Mouse (Mus musculus): ENCODE measurements around the gene Tepp. TPM values are rescaled to one million over a fixed set of nuclear protein-coding genes. Genes with fewer than 3 reads are reported as not detected.

The Tepp gene
- 2.2 and 2.9 TPM in 2 replicates for polyA plus RNA-seq (2014; fragmentation: Nextera tagmentation; extraction: Ambion mirVana)

GRCm38 (mm10) chr8:95310342-95310970 is at the start of gene Tepp:
Gene Tepp (plus strand): TSS chr8:95310566.
- H3K36me3 ChIP-seq (replicated peaks; ENCODE audit: control insufficient read depth, insufficient read depth): no peaks in the 10 kb centered on the region
- no peak within 1 kb of the TSS for H3K4me3 ChIP-seq (replicated peaks; ENCODE audit: low read length)
- WGBS: 35% methylated on average over 6 of the region's 6 CpGs
- H3K9me3 ChIP-seq (ENCODE audit: control insufficient read depth, low read length): no peaks in the 10 kb centered on the region
- ATAC-seq (ENCODE audit: low FRiP score) (peak; percentile 57; the same call in 1 of the 2 replicates), DNase-seq (ENCODE audit: low spot score) (no peak)
- no peak within 1 kb of the TSS for H3K9ac ChIP-seq
- no peak within 1 kb of the TSS for H3K27ac ChIP-seq
- no peaks in the 10 kb centered on the region for H3K27me3 ChIP-seq (ENCODE audit: control insufficient read depth, insufficient read depth, low read length)
- H3K4me2 ChIP-seq (replicated peaks): no peak within 1 kb of the TSS
- no peaks in the 10 kb centered on the region for H3K4me1 ChIP-seq (replicated peaks; ENCODE audit: control insufficient read depth, insufficient read depth, low read length)

- Histone ChIP-seq H3K4me1 (replicated peaks; ENCODE audit: control insufficient read depth, insufficient read depth, low read length) (no peaks in the 10 kb centered on the region), H3K27ac (no peak overlapping the region), H3K36me3 (replicated peaks; ENCODE audit: control insufficient read depth, insufficient read depth) (no peaks in the 10 kb centered on the region), H3K27me3 (ENCODE audit: control insufficient read depth, insufficient read depth, low read length) (no peaks in the 10 kb centered on the region), H3K9me3 (ENCODE audit: control insufficient read depth, low read length) (no peaks in the 10 kb centered on the region), H3K4me2 (replicated peaks) (no peak overlapping the region), H3K9ac (no peak overlapping the region), H3K4me3 (replicated peaks; ENCODE audit: low read length) (no peak overlapping the region)
- 89% methylated on average over 2 of the region's 2 CpGs for WGBS
- DNase-seq (ENCODE audit: low spot score) (no peak), ATAC-seq (ENCODE audit: low FRiP score) (no peak)
These were observed 48.2 kb upstream of the Tepp start for GRCm38 (mm10) chr8:95262181-95262580.

GRCm38 (mm10) chr8:95270501-95270900 is 39.9 kb upstream of the Tepp start:
- DNase-seq (ENCODE audit: low spot score) (no peak), ATAC-seq (ENCODE audit: low FRiP score) (no peak)
- Histone ChIP-seq H3K9ac (no peak overlapping the region), H3K4me2 (replicated peaks) (no peak overlapping the region), H3K36me3 (replicated peaks; ENCODE audit: control insufficient read depth, insufficient read depth) (no peaks in the 10 kb centered on the region), H3K27me3 (ENCODE audit: control insufficient read depth, insufficient read depth, low read length) (no peaks in the 10 kb centered on the region), H3K9me3 (ENCODE audit: control insufficient read depth, low read length) (no peaks in the 10 kb centered on the region), H3K27ac (no peak overlapping the region), H3K4me1 (replicated peaks; ENCODE audit: control insufficient read depth, insufficient read depth, low read length) (no peaks in the 10 kb centered on the region), H3K4me3 (replicated peaks; ENCODE audit: low read length) (no peak overlapping the region)
- WGBS: 53% methylated on average over 12 of the region's 12 CpGs

GRCm38 (mm10) chr8:95271841-95272240 is 38.5 kb upstream of the Tepp start:
- H3K4me2 ChIP-seq (replicated peaks): no peak overlapping the region
- no peaks in the 10 kb centered on the region for H3K4me1 ChIP-seq (replicated peaks; ENCODE audit: control insufficient read depth, insufficient read depth, low read length)
- no peak overlapping the region for H3K9ac ChIP-seq
- H3K9me3 ChIP-seq (ENCODE audit: control insufficient read depth, low read length): no peaks in the 10 kb centered on the region
- H3K36me3 ChIP-seq (replicated peaks; ENCODE audit: control insufficient read depth, insufficient read depth): no peaks in the 10 kb centered on the region
- no peak overlapping the region for H3K4me3 ChIP-seq (replicated peaks; ENCODE audit: low read length)
- ATAC-seq (ENCODE audit: low FRiP score) (no peak), DNase-seq (ENCODE audit: low spot score) (no peak)
- WGBS: 32% methylated on average over 4 of the region's 4 CpGs
- H3K27ac ChIP-seq: no peak overlapping the region
- H3K27me3 ChIP-seq (ENCODE audit: control insufficient read depth, insufficient read depth, low read length): no peaks in the 10 kb centered on the region

GRCm38 (mm10) chr8:95272871-95273270 is 37.5 kb upstream of the Tepp start:
- WGBS: 23% methylated on average over 2 of the region's 2 CpGs
- Histone ChIP-seq H3K9ac (no peak overlapping the region), H3K4me3 (replicated peaks; ENCODE audit: low read length) (no peak overlapping the region), H3K4me1 (replicated peaks; ENCODE audit: control insufficient read depth, insufficient read depth, low read length) (no peaks in the 10 kb centered on the region), H3K9me3 (ENCODE audit: control insufficient read depth, low read length) (no peaks in the 10 kb centered on the region), H3K27me3 (ENCODE audit: control insufficient read depth, insufficient read depth, low read length) (no peaks in the 10 kb centered on the region), H3K27ac (no peak overlapping the region), H3K36me3 (replicated peaks; ENCODE audit: control insufficient read depth, insufficient read depth) (no peaks in the 10 kb centered on the region), H3K4me2 (replicated peaks) (no peak overlapping the region)
- ATAC-seq (ENCODE audit: low FRiP score) (no peak), DNase-seq (ENCODE audit: low spot score) (no peak)

- H3K4me3 ChIP-seq (replicated peaks; ENCODE audit: low read length): no peak overlapping the region
- no peak overlapping the region for H3K9ac ChIP-seq
- H3K4me2 ChIP-seq (replicated peaks): no peak overlapping the region
- no peak for DNase-seq (ENCODE audit: low spot score)
- no peaks in the 10 kb centered on the region for H3K27me3 ChIP-seq (ENCODE audit: control insufficient read depth, insufficient read depth, low read length)
- 58% methylated on average over 5 of the region's 5 CpGs for WGBS
- no peaks in the 10 kb centered on the region for H3K36me3 ChIP-seq (replicated peaks; ENCODE audit: control insufficient read depth, insufficient read depth)
- peaks cover 7% of the 10 kb centered on the region; the same call in 1 of the 2 replicates for H3K4me1 ChIP-seq (replicated peaks; ENCODE audit: control insufficient read depth, insufficient read depth, low read length)
- no peak overlapping the region for H3K27ac ChIP-seq
- ATAC-seq (ENCODE audit: low FRiP score): peak; percentile 68; the same call in 1 of the 2 replicates
- H3K9me3 ChIP-seq (ENCODE audit: control insufficient read depth, low read length): no peaks in the 10 kb centered on the region
These were observed 28.9 kb upstream of the Tepp start for GRCm38 (mm10) chr8:95281493-95281892.

- no peaks in the 10 kb centered on the region for H3K9me3 ChIP-seq (ENCODE audit: control insufficient read depth, low read length)
- H3K4me1 ChIP-seq (replicated peaks; ENCODE audit: control insufficient read depth, insufficient read depth, low read length): peaks cover 6% of the 10 kb centered on the region
- H3K9ac ChIP-seq: no peak overlapping the region
- DNase-seq (ENCODE audit: low spot score): no peak
- no peaks in the 10 kb centered on the region for H3K27me3 ChIP-seq (ENCODE audit: control insufficient read depth, insufficient read depth, low read length)
- 71% methylated on average over 6 of the region's 6 CpGs for WGBS
- H3K36me3 ChIP-seq (replicated peaks; ENCODE audit: control insufficient read depth, insufficient read depth): no peaks in the 10 kb centered on the region
- no peak overlapping the region for H3K4me2 ChIP-seq (replicated peaks)
- no peak for ATAC-seq (ENCODE audit: low FRiP score)
- H3K27ac ChIP-seq: no peak overlapping the region
- no peak overlapping the region for H3K4me3 ChIP-seq (replicated peaks; ENCODE audit: low read length)
These were observed 21.2 kb upstream of the Tepp start for GRCm38 (mm10) chr8:95289066-95289650.

- Histone ChIP-seq H3K4me1 (replicated peaks; ENCODE audit: control insufficient read depth, insufficient read depth, low read length) (peaks cover 7% of the 10 kb centered on the region), H3K4me2 (replicated peaks) (no peak overlapping the region), H3K27ac (no peak overlapping the region), H3K4me3 (replicated peaks; ENCODE audit: low read length) (no peak overlapping the region), H3K27me3 (ENCODE audit: control insufficient read depth, insufficient read depth, low read length) (no peaks in the 10 kb centered on the region), H3K9ac (no peak overlapping the region), H3K36me3 (replicated peaks; ENCODE audit: control insufficient read depth, insufficient read depth) (no peaks in the 10 kb centered on the region), H3K9me3 (ENCODE audit: control insufficient read depth, low read length) (no peaks in the 10 kb centered on the region)
- ATAC-seq (ENCODE audit: low FRiP score) (no peak), DNase-seq (ENCODE audit: low spot score) (no peak)
- WGBS: 78% methylated on average over 11 of the region's 11 CpGs
These were observed 17.2 kb upstream of the Tepp start for GRCm38 (mm10) chr8:95293172-95293571.

GRCm38 (mm10) chr8:95293891-95294290 is 16.5 kb upstream of the Tepp start:
- no peaks in the 10 kb centered on the region for H3K27me3 ChIP-seq (ENCODE audit: control insufficient read depth, insufficient read depth, low read length)
- no peak overlapping the region for H3K9ac ChIP-seq
- no peak overlapping the region for H3K27ac ChIP-seq
- H3K4me2 ChIP-seq (replicated peaks): no peak overlapping the region
- no peaks in the 10 kb centered on the region for H3K9me3 ChIP-seq (ENCODE audit: control insufficient read depth, low read length)
- H3K36me3 ChIP-seq (replicated peaks; ENCODE audit: control insufficient read depth, insufficient read depth): no peaks in the 10 kb centered on the region
- H3K4me1 ChIP-seq (replicated peaks; ENCODE audit: control insufficient read depth, insufficient read depth, low read length): peaks cover 7% of the 10 kb centered on the region
- no peak overlapping the region for H3K4me3 ChIP-seq (replicated peaks; ENCODE audit: low read length)
- peak; percentile 67; the same call in 1 of the 2 replicates for ATAC-seq (ENCODE audit: low FRiP score)
- 69% methylated on average over 7 of the region's 7 CpGs for WGBS
- no peak for DNase-seq (ENCODE audit: low spot score)
